Mouse (Mus musculus): ENCODE measurements at regions not wholly inside any gene's neighbourhood (a gene's known extent, or its start where the extent isn't known, plus 50 kb on each side); places are given as distances from the start of the nearest gene placed in this dataset.

DNA sequence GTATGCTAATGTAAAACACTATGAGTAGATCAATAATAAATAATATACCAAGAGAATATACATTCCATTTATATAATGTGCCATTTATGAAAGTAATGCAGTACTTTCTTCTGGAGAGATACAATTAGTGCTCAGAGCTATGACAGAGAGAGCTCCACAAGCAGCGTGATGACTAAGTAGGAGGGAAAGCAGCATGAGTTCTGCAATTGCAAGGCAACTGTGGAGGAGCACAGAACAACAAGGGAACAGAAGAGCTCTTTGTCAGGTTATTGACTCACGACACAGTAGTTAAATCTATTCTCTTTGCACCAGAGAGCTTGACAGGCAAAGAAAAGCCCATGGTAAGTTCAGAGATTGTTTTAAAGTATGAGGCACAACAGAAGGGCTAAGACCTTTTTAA is 115.0 kb upstream of the Gnpda2 start:
- Histone ChIP-seq H3K27ac (ENCODE audit: low read length) (no peak overlapping the region), H3K4me3 (ENCODE audit: low read length) (no peak overlapping the region), H3K4me2 (ENCODE audit: low read depth, low read length) (no peak overlapping the region), H3K36me3 (ENCODE audit: control insufficient read depth, insufficient read depth) (no peaks in the 10 kb centered on the region), H3K9ac (ENCODE audit: low read length) (no peak overlapping the region), H3K4me1 (ENCODE audit: control insufficient read depth, insufficient read depth, low read length) (no peaks in the 10 kb centered on the region), H3K9me3 (replicated peaks; ENCODE audit: control insufficient read depth, low read length) (no peaks in the 10 kb centered on the region), H3K27me3 (ENCODE audit: control insufficient read depth, insufficient read depth, low read length) (no peaks in the 10 kb centered on the region)
- 43% methylated on average over 2 of the region's 2 CpGs for WGBS
- ATAC-seq (replicated peaks; ENCODE audit: extremely low read depth, insufficient read depth, low FRiP score): no peak

DNA sequence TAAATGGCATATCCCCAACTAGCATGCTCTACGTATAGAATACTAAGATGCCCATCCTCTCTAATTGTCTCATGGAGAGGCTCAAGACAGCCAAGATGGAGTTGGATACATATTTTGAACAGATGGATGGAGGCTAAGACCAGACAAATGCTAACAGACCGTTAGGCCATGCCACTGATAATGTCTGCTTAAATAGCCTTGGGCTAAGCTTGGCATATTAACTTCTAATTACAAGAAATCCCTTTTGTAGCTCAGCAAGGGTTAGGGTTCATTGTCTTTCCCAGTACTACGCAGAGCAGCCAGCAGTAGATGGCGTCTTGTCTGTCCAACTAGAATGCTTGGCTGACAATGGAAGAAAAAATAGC is 113.0 kb upstream of the Gnpda2 start:
- H3K4me2 ChIP-seq (ENCODE audit: low read depth, low read length): no peak overlapping the region

DNA sequence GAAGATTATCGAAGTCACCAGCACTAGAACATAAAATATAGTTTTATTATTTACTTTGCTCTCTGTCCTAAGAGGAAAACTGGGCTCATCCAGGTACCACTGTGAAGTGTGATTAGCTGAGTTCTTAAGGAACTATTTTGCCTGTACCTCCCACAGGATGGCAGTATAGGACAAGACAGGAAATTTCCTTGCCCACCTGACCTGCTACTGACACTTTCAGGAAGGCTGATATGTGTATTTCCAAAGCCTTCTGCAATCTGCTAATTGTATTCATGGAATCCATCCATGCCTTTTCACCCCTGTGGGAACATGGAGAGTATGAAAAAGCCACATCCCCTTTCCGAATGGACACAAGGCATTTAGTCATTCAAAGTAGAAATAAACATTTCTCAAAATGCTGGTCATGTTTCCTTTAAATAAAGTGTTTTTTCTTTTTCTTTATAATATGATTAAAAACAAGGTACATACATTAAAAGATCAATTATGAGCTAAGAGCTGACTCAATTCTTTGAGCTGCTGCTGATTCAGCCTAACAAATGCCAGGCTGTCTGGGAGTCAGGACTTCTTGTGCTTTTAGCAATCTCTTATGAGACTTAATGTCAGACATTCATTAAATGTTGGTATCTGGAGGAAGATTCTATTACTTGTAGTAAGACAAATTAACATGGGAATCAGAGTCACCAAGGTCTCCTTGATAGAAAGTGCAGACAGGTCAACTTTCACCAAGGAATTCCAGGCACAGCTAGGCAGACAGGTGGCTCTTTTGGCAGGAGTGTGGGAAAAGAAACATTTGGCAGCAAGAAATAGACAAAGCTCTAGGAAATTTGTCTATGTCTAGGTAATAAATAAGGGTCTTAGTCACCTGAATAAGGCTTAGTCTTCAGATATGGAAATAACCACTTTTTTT is 112.4 kb upstream of the Gnpda2 start:
- H3K9me3 ChIP-seq (replicated peaks; ENCODE audit: control insufficient read depth, low read length): no peaks in the 10 kb centered on the region
- H3K27me3 ChIP-seq (ENCODE audit: control insufficient read depth, insufficient read depth, low read length): no peaks in the 10 kb centered on the region
- H3K36me3 ChIP-seq (ENCODE audit: control insufficient read depth, insufficient read depth): no peaks in the 10 kb centered on the region
- H3K9ac ChIP-seq (ENCODE audit: low read length): no peak overlapping the region
- no peak overlapping the region for H3K4me3 ChIP-seq (ENCODE audit: low read length)
- WGBS: 53% methylated on average over 2 of the region's 2 CpGs
- no peak for ATAC-seq (replicated peaks; ENCODE audit: extremely low read depth, insufficient read depth, low FRiP score)
- H3K4me1 ChIP-seq (ENCODE audit: control insufficient read depth, insufficient read depth, low read length): no peaks in the 10 kb centered on the region
- H3K4me2 ChIP-seq (ENCODE audit: low read depth, low read length): no peak overlapping the region
- no peak overlapping the region for H3K27ac ChIP-seq (ENCODE audit: low read length)

More for the DNA sequence above, 113.0 kb upstream of the Gnpda2 start:
- no peak overlapping the region for H3K4me3 ChIP-seq (ENCODE audit: low read length)
- no peak for ATAC-seq (replicated peaks; ENCODE audit: extremely low read depth, insufficient read depth, low FRiP score)
- H3K27ac ChIP-seq (ENCODE audit: low read length): no peak overlapping the region
- no peak overlapping the region for H3K9ac ChIP-seq (ENCODE audit: low read length)
- H3K36me3 ChIP-seq (ENCODE audit: control insufficient read depth, insufficient read depth): no peaks in the 10 kb centered on the region
- H3K4me1 ChIP-seq (ENCODE audit: control insufficient read depth, insufficient read depth, low read length): no peaks in the 10 kb centered on the region
- H3K9me3 ChIP-seq (replicated peaks; ENCODE audit: control insufficient read depth, low read length): no peaks in the 10 kb centered on the region
- WGBS: 73% methylated on average over 4 of the region's 4 CpGs
- no peaks in the 10 kb centered on the region for H3K27me3 ChIP-seq (ENCODE audit: control insufficient read depth, insufficient read depth, low read length)

DNA sequence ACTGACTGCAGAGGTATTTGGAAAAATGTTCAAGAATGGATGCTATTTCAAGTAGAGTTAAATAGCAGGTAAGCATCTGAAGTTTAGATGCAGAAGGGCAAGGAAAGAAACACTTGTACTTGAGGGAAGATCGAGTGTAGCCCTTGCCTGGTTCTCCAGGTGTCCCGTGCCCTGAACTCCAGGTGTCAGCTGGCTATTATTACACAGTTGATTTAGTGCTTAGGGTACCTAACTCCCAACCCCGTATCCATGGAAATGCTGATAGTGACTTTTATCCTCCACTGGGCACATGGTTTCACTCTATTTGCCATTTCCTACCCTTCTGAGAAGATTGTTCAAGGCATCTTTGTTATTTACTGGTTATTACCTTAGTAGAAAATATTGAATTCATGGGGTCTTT is 86.6 kb upstream of the Gnpda2 start:
- no peak overlapping the region for H3K27ac ChIP-seq (ENCODE audit: low read length)
- no peaks in the 10 kb centered on the region for H3K36me3 ChIP-seq (ENCODE audit: control insufficient read depth, insufficient read depth)
- H3K4me2 ChIP-seq (ENCODE audit: low read depth, low read length): no peak overlapping the region
- ATAC-seq (replicated peaks; ENCODE audit: extremely low read depth, insufficient read depth, low FRiP score): no peak
- H3K9ac ChIP-seq (ENCODE audit: low read length): no peak overlapping the region
- H3K4me3 ChIP-seq (ENCODE audit: low read length): no peak overlapping the region
- H3K9me3 ChIP-seq (replicated peaks; ENCODE audit: control insufficient read depth, low read length): 0 out of 2 replicates have a peak, but pooled peaks cover 2% of the 10 kb centered on the region
- H3K27me3 ChIP-seq (ENCODE audit: control insufficient read depth, insufficient read depth, low read length): no peaks in the 10 kb centered on the region
- WGBS: 63% methylated on average over 3 of the region's 3 CpGs
- H3K4me1 ChIP-seq (ENCODE audit: control insufficient read depth, insufficient read depth, low read length): no peaks in the 10 kb centered on the region

DNA sequence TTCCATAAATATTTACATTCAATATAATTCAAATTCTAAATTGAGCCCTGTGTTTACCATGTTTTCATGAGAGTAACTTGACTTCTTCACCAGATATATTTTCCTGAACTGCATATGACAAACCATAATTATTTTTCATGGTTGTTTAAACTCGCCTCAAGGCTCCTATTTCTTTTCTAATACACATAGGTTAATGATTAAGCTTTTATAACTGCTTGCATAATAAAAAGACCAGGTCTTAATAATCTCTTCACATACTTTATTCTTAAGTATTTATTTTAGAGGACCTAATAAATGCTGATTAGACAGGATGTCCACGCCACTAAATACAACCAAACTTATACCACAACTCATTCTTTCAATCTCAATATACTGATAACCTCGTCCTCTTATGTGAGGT is 86.1 kb upstream of the Gnpda2 start:
- Histone ChIP-seq H3K36me3 (ENCODE audit: control insufficient read depth, insufficient read depth) (no peaks in the 10 kb centered on the region), H3K27me3 (ENCODE audit: control insufficient read depth, insufficient read depth, low read length) (no peaks in the 10 kb centered on the region), H3K27ac (ENCODE audit: low read length) (no peak overlapping the region), H3K9ac (ENCODE audit: low read length) (no peak overlapping the region), H3K4me1 (ENCODE audit: control insufficient read depth, insufficient read depth, low read length) (no peaks in the 10 kb centered on the region), H3K9me3 (replicated peaks; ENCODE audit: control insufficient read depth, low read length) (0 out of 2 replicates have a peak, but pooled peaks cover 2% of the 10 kb centered on the region), H3K4me3 (ENCODE audit: low read length) (no peak overlapping the region), H3K4me2 (ENCODE audit: low read depth, low read length) (no peak overlapping the region)
- ATAC-seq (replicated peaks; ENCODE audit: extremely low read depth, insufficient read depth, low FRiP score): no peak
- WGBS: 59% methylated on average over 3 of the region's 3 CpGs

DNA sequence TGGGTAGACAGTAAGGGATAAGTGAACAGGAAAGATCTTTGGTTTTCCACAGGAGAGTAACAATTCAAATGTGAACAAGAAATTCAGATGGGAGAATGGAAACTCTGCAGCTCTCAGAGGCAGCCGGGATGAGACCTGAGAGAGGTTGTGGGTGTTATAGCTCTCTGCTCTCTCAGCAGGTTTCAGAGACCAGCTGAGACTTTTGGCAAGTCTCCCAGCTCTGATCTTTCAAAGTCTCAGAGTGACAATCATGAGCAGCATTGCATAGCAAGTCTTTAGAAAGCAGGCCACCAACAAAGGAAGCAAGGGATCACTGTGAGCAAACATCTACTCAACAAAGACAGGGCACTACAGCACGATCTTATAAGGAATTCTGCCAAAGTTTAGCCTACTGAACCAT is 73.4 kb upstream of the Gnpda2 start:
- Histone ChIP-seq H3K9ac (ENCODE audit: low read length) (no peak overlapping the region), H3K9me3 (replicated peaks; ENCODE audit: control insufficient read depth, low read length) (no peaks in the 10 kb centered on the region), H3K4me2 (ENCODE audit: low read depth, low read length) (no peak overlapping the region), H3K27me3 (ENCODE audit: control insufficient read depth, insufficient read depth, low read length) (no peaks in the 10 kb centered on the region), H3K36me3 (ENCODE audit: control insufficient read depth, insufficient read depth) (no peaks in the 10 kb centered on the region), H3K4me1 (ENCODE audit: control insufficient read depth, insufficient read depth, low read length) (no peaks in the 10 kb centered on the region), H3K27ac (ENCODE audit: low read length) (no peak overlapping the region), H3K4me3 (ENCODE audit: low read length) (no peak overlapping the region)
- 38% methylated on average over 2 of the region's 2 CpGs for WGBS
- ATAC-seq (replicated peaks; ENCODE audit: extremely low read depth, insufficient read depth, low FRiP score): no peak

DNA sequence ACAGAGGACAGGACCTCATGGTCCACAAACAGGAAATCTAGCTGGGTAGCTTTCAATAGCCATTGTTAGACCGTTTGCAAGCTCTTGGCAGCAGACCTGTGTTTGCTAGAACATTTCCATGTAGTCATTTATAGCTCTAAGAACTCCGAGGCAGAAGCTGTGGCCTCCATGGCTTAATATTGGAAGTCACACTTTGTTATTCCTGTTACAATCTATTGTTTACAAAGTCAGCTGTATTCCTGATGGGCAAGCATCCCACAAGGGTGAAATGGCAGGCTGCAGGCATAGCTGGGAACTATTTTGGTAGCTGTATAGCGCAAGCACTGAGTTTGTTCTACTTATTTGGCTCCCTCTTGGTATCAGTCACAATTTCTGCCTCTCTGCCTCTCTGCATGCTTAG is 71.8 kb upstream of the Gnpda2 start:
- 51% methylated on average over 3 of the region's 3 CpGs for WGBS
- Histone ChIP-seq H3K27me3 (ENCODE audit: control insufficient read depth, insufficient read depth, low read length) (no peaks in the 10 kb centered on the region), H3K36me3 (ENCODE audit: control insufficient read depth, insufficient read depth) (no peaks in the 10 kb centered on the region), H3K9me3 (replicated peaks; ENCODE audit: control insufficient read depth, low read length) (no peaks in the 10 kb centered on the region), H3K4me2 (ENCODE audit: low read depth, low read length) (no peak overlapping the region), H3K4me3 (ENCODE audit: low read length) (no peak overlapping the region), H3K4me1 (ENCODE audit: control insufficient read depth, insufficient read depth, low read length) (no peaks in the 10 kb centered on the region), H3K27ac (ENCODE audit: low read length) (no peak overlapping the region), H3K9ac (ENCODE audit: low read length) (no peak overlapping the region)
- ATAC-seq (replicated peaks; ENCODE audit: extremely low read depth, insufficient read depth, low FRiP score): no peak
